Mouse (Mus musculus): ENCODE results near the gene Olfr24. TPM values are rescaled to one million over a fixed set of nuclear protein-coding genes. Genes with fewer than 3 reads are reported as not detected.

Olfr24 gene
- not detected in 2 replicates for polyA plus RNA-seq (2012)

DNA sequence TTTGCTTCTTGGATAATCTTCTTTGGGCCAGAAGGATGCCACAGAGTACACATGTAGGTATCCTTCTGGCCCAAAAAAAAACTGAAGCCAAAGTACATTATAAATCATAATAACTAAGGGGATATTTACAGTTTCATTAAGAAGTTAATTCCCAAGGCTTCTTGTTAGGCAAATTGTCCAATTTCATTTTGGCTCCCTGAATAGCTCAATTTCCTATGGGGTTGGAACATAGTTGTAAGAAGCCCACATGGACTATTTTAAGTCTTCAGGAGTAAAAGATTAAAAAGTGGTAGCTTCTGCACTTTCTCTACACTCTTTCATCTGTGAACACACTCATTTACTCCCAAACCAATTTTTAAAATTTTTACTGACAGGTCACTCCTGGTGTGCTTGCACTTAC lies at the start of gene Olfr24:
Olfr24 (minus strand) TSS at position 101 of the 400 bp plus-strand sequence.

Other genes with a start within 250 kb of the Olfr24 start
- gene Muc16, start 89.5 kb downstream of the Olfr24 start, polyA plus RNA-seq (2012), result not detected in 2 replicates
- not detected in 2 replicates for gene Olfr828, start 55.5 kb upstream of the Olfr24 start, polyA plus RNA-seq (2012)
- not detected in 2 replicates for gene Olfr829, start 90.9 kb upstream of the Olfr24 start, polyA plus RNA-seq (2012)
- gene Olfr830, start 110.7 kb upstream of the Olfr24 start, polyA plus RNA-seq (2012), result not detected in 2 replicates
- not detected in 2 replicates for gene Olfr832, start 173.1 kb upstream of the Olfr24 start, polyA plus RNA-seq (2012)
- not detected in 2 replicates for gene Olfr834, start 224.0 kb upstream of the Olfr24 start, polyA plus RNA-seq (2012)

Measured in megakaryocyte-erythroid progenitor cell, adult 5 weeks (primary cell).